Mouse (Mus musculus) gastrocnemius, adult 18-20 months (tissue): ENCODE results near the gene Smc3. TPM values are rescaled to one million over a fixed set of nuclear protein-coding genes. Genes with fewer than 3 reads are reported as not detected.
A peak's percentile ranks its signal among the peaks of the same experiment; 100 is the strongest.
"Not testable (repeated sequence)": the region's sequence is repeated elsewhere in the genome, so short reads cannot be mapped to it uniquely, and the experiment has no call there.

ENCODE experiments used
- DNase-seq: peaks from one replicate; pipeline ENCODE4 v3.0.0; 2021; ENCODE audit warnings: low spot score
- total RNA-seq, 2 experiments: library from RNA; stranded (reverse); gene quantifications; 2 replicates each; pipeline ENCODE4 v1.2.3; 2021

The Smc3 gene
- total RNA-seq, 2 experiments from 2014 or later: 15.5 to 15.8 TPM

DNA sequence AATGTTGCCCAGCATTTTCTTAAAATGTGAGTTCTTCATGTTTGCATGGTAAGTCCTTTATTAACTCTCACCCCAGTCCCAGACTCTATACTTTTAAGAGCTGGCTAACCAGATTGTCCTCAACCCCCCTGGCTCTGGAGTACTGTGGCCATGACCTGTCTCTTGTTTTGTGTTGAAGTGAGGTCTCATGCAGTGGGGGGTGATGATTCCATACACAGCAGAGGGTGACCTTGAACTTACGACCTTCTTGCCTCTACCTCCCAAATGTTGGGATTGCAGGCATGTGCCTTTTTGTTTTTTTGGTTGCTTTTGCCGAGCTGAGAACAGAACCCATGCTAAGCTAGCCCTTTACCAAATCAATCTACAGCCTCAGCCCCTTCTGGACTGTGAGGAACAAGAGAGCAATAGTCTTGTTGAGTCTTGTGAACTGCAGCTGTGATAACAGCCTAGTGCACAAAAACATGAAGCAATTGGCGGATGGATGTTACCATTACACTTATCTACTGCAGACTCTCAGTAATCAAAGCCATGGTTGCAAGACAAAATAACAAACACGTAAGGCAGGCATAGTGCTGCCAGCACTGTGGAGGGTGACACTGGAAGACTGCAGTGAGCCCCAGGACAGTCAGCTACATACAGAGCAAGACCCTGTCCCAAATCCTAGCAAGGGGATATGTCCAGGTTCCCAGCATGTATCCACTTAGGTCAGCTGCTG lies 24.7 kb upstream of the Smc3 start:
- DNase-seq: no peak

DNA sequence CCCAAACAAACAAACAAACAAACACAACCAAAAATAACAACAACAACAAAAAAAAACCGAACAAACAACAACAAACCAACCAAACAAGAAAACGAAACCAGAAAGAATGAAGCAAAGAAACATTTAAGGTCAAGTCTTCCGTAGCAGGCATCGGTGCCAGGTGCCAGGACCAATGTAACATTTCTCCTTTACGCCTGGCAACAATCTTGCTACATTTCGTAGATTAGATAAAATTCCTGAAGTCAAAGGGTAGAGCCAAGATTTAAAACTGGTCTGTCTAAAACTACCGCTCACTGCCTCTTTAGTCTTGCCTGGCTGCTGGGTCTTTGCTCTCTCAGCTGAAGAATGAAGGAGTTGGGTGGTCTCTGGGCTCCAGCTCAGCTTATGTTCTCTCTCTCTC lies 24.1 kb upstream of the Smc3 start:
- no peak for DNase-seq

DNA sequence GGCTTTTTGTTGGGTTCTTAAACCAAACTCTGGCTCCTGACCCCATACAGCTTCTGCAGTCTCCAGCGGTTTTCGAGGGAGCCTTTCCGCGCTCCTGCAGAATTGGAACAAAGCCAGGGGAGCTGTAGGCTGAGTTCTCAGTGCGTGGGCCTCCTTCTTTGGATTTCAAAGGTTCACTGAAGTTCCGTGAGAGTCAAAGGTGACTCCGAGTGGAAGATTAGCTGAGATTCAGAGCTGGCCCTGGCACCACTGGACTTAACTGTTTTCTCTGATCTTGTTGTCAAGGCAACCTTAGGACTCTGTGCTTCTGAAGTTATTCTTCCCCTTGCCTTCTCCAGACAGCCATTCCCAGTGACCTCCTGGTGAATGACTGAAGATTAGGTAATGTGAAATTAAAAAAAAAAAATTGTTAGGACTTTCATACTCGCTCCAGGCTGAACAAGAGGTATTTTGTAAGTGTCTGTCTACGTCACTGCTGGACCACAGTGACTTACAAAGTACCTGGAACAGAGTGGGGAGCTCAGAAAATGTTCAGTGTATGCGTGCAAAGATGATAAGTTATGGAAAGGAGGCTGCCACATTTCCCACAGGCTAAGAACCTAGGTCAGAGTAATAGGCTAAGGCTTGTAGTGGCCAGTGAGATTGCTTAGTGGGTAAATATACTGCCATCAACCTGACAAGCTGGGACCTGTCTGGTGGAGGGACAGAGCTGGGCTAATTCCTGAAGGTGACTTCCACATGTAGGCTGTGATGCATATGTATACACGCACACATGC lies 23.0 kb upstream of the Smc3 start:
- no peak for DNase-seq

DNA sequence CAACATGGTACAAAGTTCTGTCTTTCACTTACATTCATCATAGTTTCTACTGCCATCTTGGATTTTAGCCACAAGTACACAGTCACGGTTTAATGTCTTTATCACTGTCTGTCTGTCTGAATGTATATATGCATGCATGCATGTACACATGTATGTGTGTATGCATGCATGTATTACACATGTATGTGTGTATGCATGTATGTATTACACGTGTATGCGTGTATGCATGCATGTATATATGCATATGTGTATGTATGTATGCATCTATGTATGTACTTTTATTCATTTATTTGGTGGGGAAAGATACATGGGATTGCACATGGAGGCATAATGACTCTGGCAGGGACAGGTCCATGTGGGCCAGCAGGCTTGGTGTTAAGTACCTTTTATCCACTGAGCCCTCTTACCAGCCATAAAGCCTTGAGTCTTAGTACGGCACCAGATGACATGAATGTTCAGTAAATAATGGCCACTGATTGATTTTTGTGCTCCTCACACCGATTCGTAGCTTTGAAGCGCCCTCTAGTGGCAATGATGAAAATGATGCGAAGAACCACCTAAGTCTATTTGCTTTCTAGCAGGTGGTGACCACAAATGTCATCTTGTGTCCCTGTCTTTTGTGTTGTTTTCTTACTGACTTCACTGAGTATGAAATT lies 21.5 kb upstream of the Smc3 start:
- DNase-seq: peak; percentile 62

DNA sequence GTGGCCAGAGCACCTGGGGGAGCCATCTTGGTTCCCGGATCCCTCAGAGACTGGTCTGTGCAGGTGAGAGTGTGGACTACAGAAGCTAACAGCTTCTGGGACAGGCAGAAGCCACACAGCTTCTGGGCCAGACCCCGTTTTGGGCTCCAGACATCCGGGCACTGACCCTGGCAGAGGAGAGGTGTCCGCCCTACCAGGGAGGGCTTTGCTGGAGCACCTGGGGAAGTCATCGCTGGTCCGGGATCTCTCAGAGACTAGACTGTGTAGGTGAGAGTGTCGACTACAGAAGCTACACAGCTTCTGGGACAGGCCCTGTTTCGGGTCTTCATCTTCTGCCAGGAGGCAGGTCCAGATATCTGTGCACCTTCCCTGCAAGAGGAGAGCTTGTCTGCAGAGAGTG lies 19.9 kb upstream of the Smc3 start:
- not testable (repeated sequence) for DNase-seq

DNA sequence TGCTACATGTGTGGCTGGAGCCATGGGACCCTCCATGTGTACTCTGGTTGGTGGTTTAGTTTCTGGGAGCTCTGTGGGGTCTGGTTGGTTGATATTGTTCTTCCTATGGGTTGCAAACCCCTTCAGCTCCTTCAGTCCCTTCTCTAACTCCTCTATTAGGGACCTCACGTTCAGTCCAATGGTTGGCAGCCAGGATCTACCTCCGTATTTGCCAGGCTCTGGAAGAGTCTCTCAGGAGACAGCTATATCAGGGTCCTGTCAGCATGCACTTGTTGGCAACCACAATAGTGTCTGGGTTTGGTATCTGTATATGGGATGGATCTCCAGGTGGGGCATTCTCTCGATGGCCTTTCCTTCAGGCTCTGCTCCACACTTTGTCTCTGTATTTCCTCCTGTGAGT lies 12.5 kb upstream of the Smc3 start:
- DNase-seq: not testable (repeated sequence)

DNA sequence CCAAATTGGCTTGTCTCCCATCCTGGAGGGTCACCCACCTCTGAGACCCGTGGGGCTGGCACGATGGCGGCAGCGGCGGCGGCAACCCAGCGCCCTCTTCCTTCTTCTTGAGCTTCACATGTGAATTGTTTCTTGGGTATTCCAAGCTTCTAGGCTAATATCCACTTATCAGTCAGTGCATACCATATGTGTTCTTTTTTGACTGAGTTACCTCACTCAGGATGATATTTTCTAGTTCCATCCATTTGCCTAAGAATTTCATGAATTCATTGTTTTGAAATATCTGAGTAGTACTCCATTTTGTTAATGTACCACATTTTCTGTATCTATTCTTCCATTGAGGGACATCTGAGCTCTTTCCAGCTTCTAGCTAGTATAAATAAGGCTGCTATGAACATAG lies 11.2 kb upstream of the Smc3 start, which contains the start of gene Nutf2-ps1:
Gene Nutf2-ps1 (minus strand): TSS at position 101 of the 400 bp plus-strand sequence.
- not testable (repeated sequence) for DNase-seq

DNA sequence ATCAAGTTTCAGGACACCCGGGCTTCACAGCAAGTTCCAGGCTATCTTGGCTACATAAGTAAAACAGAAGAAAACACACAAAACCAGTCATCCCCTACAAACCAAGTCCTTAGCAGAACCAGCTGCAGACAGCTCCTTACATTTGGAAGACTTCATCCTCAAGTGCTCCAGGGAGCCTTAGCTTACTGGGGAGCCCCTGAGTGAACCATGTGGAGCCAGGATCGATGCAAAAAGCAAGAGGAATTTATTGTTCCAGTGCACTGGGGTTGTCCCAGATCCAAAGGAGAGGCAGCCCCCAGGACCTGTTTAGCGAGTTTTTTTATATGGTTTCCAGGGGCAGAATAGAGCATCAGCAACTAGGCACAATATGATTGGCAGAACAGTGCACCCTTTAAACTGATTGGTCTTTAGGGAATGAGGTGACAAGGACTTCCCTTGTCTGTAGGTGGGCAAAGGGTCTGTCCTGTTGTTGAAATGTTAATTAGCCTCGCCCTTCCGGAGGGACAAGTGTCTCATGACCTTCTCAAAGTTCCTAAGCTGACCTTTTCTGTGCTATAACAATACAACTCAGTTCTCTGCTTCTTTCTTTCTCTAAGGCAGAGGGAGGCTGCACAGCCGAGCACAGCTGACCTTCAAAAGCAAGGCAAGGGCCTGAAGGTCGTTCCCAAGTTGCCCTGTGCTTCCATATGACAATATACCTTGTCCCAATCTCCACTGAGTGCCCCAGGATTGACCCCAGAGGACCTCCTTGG lies 3.3 kb upstream of the Smc3 start:
- DNase-seq: no peak

DNA sequence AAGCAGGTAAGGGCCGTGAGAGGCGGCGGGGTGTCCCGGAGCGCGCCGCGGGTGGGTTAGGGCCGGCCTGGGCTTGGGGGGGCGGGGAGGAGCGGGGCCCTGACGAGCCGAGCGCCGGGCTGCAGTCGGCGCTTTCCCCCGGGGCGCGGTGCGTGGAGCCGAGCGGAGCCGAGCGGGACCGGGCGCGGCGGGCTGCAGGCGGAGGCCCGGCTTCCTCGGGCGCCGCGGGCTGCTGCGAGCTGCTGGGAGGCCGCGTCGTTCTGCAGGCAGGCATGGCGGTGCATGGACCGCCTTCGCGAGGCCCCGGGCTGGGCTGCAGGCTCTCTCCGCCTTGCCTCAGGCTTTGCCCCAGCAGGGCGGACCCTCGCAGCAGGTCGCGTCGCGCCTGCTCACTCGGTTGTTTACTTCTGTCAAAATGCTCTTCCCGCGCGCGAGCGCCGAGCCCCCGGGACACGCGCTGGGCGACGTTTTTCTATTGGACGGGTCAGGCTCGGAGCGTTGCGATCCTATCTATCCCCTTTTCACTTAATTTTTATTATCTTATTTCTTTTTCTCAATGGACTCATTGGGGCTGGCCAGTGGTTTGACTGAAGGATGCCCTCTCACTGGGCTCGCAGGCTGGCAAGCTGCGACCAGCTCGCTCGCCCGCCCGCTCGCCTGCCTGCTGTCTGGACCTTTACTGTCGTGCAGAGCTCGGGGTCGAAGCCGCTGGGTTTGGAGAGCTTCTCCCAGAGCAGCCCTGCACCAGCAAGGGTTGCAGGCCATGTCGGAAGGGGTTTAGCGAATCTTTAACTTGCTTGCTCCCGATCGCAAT lies 558 bp downstream of the Smc3 start:
- peak; percentile 29 for DNase-seq

DNA sequence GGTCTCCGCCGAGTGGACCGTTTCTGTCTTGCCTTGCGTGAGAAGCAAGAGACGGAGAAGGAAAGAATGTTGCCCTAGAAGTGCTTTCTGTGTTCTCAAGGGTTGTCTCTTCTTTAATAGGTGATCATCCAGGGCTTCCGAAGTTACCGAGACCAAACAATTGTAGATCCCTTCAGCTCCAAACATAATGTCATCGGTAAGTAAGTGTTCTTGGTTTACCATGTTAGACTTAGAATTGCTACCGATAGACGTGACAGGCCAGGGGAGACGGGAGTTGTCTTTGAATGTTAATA lies 1.1 kb downstream of the Smc3 start:
- DNase-seq: no peak

DNA sequence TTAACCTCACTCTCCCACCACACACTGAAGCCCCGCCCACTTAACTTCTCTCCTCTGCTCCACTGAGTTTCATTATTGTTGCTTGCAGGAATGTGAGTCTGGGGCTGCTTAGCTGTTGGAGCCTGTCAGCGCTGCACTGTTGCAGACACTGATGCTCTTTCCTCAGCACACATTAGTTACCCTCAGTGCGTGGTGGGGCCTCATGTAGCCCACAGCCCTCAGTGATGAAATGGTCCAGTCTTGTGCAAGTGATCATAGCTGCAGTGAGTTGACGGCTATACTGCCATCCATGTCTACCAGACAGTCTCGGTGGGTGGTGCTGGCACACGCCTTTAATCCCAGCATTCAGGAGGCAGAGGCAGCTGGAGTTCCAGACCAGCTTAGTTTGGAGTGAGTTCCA lies 8.7 kb downstream of the Smc3 start:
- no peak for DNase-seq

DNA sequence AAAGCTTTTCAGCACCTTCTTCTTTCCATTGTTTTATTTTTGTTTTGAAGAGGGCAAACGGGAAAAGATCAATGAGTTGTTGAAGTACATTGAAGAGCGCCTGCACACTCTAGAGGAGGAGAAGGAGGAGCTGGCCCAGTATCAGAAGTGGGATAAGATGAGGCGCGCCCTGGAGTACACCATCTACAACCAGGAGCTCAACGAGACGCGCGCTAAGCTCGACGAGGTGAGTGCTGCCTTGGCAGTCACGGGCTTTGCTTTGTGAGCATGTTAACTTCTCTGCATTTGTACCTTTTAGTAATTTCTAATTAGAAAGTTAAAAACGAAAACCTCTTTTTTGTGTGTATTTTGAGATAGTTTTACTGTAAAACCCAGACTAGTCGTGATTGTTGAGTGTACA lies 21.5 kb downstream of the Smc3 start:
- DNase-seq: no peak

DNA sequence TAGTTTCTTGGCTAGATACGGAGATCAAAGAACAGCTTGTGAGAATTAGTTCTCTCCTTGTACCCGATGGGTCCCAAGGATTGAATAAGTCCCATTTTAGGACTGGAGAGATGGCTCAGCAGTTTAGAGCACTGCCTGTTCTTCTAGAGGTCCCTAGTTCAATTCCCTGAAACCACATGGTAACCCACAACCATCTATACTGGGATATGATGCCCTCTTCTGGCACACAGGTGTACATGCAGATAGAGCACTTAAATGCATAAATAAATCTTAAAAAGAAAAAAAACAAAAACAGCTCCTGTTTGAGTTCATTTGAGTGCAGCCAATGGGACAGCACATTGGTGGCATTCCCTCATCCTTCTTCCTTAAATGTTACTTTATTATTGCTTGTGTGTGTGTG lies 37.8 kb downstream of the Smc3 start:
- DNase-seq: no peak

DNA sequence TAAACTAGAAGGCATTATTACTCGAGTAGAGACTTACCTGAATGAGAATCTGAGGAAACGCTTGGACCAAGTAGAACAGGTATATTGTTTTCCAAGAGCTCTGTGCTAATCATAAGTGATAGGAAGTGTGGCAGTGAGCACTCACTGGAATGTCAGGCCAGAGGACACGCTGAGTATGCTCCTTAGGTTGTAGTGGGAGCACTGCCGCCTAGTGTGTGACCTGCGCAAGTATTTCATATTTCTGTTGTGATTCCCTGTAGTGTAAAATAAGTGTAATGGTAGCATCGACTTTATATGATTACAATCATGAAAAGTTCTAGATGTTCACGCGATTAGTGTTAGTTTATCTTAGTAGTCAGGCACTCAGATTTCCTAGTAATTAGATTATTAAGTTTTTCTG lies 38.5 kb downstream of the Smc3 start:
- no peak for DNase-seq

DNA sequence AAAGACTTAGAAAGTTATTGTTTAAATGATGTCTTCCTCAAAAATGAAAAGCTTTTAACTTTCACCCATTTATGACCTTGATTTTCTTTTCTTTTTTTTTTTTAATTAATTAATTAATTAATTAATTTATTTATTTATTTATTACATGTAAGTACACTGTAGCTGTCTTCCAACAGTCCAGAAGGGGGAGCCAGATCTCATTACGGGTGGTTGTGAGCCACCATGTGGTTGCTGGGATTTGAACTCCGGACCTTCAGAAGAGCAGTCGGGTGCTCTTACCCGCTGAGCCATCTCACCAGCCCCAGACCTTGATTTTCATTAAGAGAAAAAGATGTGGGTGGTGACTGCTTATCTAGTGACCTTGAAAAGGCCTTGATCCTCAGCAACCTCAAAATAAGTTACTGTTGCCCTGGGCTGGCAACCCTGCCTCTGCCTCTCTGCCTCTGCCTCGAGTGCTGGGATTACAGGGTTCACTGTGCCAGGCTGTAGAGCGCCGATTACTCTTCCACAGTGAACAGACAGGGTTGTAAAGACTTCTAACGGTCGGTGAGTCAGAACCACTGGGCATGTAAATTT lies 43.9 kb downstream of the Smc3 start:
- DNase-seq: no peak

DNA sequence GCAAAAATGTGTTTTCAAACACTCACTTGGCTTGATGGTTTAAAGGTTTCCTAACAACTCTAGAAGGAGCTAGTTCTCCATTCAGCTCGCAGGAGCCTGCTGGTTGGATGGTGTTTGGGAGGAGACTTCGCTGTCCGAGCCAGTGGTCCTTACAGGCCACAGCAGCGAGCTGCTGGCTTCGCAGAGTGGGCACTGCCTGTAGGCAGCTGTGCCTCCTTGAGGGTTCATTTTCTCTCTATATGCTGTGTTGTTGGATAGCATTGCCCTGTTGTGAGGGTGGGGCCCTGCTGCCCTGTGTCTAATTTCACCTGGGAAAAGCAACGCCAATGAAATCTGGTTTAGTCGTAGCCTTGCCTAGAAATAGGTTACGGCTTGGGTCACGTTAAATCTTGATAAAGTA lies 47.1 kb downstream of the Smc3 start:
- DNase-seq: no peak

DNA sequence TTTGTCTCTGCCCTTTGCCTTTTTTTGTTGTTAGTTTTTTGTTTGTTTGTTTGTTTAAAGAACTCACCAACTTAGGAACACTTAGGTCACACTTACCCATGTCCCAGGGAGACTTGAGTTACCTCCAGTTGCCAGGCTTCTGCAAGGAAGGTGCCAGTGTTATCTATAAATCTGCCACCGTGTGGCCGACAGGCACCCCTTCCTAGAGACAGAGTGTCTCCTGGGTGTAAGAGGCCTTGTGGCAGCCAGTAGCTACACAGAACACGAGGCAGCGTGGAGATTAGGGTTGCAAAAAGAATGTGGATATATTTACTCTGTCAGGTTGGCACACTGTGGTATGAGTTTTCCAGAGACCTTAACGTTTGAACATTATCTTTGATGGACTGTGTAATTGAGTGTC lies 47.9 kb downstream of the Smc3 start:
- peak; percentile 72 for DNase-seq

DNA sequence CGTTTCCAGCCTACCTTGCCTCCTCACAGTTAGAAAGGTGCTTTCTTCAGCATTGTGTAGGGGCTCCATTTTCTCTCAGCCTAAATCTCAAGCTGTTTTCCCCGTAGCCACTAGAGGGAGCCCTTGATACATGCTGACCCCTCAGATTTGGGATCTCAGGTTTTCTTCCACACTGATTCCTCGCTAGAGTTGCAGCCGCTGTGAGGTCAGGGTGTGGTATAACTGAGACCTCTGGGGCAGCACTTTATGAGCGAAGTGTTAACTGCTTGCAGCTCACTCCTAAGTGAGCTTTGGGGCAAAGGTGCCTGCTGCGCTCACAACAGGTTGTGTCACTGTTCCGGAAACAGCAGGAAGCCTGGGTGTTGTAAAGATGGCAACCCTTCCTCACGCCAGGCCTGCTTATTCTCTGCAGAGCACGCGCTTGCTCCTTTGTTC lies 48.6 kb downstream of the Smc3 start:
- DNase-seq: peak; percentile 87

DNA sequence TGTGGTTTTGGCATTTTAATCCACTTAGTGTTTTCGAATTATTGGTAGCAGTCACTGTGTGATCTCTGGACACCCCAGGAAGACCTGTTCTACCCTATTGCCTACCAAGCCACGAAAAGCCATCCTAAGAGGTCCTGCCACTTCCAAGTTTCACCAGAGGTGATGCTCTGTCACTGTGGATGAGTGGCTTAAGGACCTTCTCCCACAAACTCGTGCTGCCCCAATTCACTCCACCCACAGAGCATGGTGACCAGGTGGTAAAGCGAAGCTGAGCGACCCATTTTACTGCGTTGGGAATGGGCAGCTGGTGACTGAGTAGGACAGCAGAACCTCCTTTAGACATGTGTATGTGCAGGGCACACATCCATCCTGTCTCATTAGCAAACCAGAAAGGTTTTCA lies 49.2 kb downstream of the Smc3 start:
- no peak for DNase-seq

DNA sequence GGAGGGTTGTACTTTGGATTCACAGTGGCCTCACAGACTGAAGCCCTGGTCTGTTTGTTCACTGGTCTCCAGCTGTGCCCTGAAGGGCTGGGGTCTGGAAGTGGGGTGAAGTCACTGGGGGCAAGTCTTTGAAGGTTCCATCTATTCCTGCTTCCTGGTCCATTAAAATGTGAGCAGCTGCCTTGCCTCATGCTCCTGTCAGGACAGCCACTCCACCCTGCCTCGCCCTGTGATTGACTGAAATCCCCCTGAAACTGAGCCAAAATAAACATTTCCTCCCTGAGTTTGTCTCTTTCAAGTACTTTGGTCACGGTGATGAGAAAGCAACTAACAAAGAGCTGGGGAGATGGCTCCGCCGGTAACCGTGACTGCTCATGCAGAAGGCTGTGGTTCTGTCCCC lies 49.6 kb downstream of the Smc3 start:
- DNase-seq: no peak

DNA sequence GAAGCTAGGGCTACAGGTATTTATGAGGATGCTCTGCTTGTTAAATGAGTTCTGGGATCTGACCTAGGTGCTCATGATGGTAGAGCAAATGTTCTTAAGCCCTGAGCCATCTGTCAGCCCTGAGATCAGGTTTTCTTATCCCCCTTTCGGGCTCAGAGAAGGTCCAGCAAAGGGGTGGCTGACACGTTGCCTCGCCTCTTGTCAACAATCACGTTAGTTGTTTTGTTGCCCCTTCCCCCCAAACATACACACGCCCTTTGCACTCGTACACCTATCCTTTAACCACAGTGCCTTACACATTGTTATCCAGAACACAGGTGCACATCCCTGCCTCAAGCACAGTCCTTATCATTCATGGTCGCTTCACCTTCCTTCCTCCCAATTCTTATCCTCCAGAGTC lies 50.7 kb downstream of the Smc3 start:
- no peak for DNase-seq
